Mouse (Mus musculus) liver, embryonic 11.5 days (tissue): Measurements from ENCODE around the gene Yipf6. TPM values are rescaled to one million over a fixed set of nuclear protein-coding genes. Genes with fewer than 3 reads are reported as not detected.
"Not testable (repeated sequence)": the region's sequence is repeated elsewhere in the genome, so short reads cannot be mapped to it uniquely, and the experiment has no call there.

ENCODE experiments used
- ATAC-seq: fragments of 200-750 bp; cut with Nextera tagmentation; replicated peaks from 2 replicates; pipeline ENCODE4 v1.8.0; 2017; ENCODE audit warnings: moderate number of reproducible peaks, mild to moderate bottlenecking, moderate TSS enrichment, moderate library complexity; ENCODE audit not compliant: low FRiP score
- DNase-seq: peaks from one replicate; pipeline ENCODE4 v3.0.0-alpha.2; 2017; ENCODE audit warnings: low spot score
- H3K27ac ChIP-seq: fragments of 300-500 bp; sonication (generic); 2 replicates; pipeline ENCODE4 v1.5.1; 2014; ENCODE audit warnings: mild to moderate bottlenecking, low read depth, low read length, control low read depth
- H3K27me3 ChIP-seq: fragments of 300-500 bp; sonication (generic); replicated peaks from 2 replicates; pipeline ENCODE4 v1.6.1; 2014; ENCODE audit warnings: low read length, mixed read lengths; ENCODE audit not compliant: control insufficient read depth, insufficient read depth
- H3K36me3 ChIP-seq: fragments of 300-500 bp; sonication (generic); 2 replicates; pipeline ENCODE4 v1.6.1; 2014; ENCODE audit warnings: mild to moderate bottlenecking, low read length, moderate library complexity, mixed read lengths; ENCODE audit not compliant: control insufficient read depth, insufficient read depth
- H3K4me1 ChIP-seq: fragments of 300-500 bp; sonication (generic); replicated peaks from 2 replicates; pipeline ENCODE4 v1.6.1; 2014; ENCODE audit warnings: low read length, mixed read lengths; ENCODE audit not compliant: control insufficient read depth, insufficient read depth
- H3K4me2 ChIP-seq: fragments of 300-500 bp; sonication (generic); 2 replicates; pipeline ENCODE4 v1.6.1; 2014; ENCODE audit warnings: mild to moderate bottlenecking, control low read depth, moderate library complexity
- H3K4me3 ChIP-seq: fragments of 300-500 bp; sonication (generic); 2 replicates; pipeline ENCODE4 v1.5.1; 2014; ENCODE audit warnings: low read depth, low read length, control low read depth
- H3K9ac ChIP-seq: fragments of 300-500 bp; sonication (generic); 2 replicates; pipeline ENCODE4 v1.6.1; 2014; ENCODE audit warnings: low read depth, low read length, control low read depth
- H3K9me3 ChIP-seq: fragments of 300-500 bp; sonication (generic); 2 replicates; pipeline ENCODE4 v1.6.1; 2016; ENCODE audit warnings: low read length, inconsistent platforms, mixed read lengths; ENCODE audit not compliant: control insufficient read depth
- WGBS: fragments of 180-500 bp; shearing (Covaris S2); extraction: QIAGEN DNeasy Blood & Tissue Kit; methylation state at CpG from one replicate; pipeline ENCODE4 v1.1.7; 2014; 5-methylcytosine and 5-hydroxymethylcytosine counted together
- polyA plus RNA-seq: library from polyadenylated mRNA; unstranded; fragments of >200 nt; fragmentation: Nextera tagmentation; extraction: Ambion mirVana; gene quantifications from 2 replicates; pipeline ENCODE4 v1.2.1, GENCODE M21; 2014

Gene Yipf6
- polyA plus RNA-seq, 1 experiment from 2014 or later = 23.1 TPM

GRCm38 (mm10) chrX:98937555-98938294 is 1.6 kb downstream of the Yipf6 start:
- H3K9ac ChIP-seq = peak overlapping the region; percentile 80
- H3K4me1 ChIP-seq = no peaks in the 10 kb centered on the region
- DNase-seq (peak; percentile 86), ATAC-seq (peak; percentile 89)
- peak overlapping the region; percentile 89 for H3K27ac ChIP-seq
- H3K36me3 ChIP-seq = no peaks in the 10 kb centered on the region
- WGBS = 16% methylated on average over 57 of the region's 57 CpGs
- H3K4me2 ChIP-seq = peak overlapping the region; percentile 62
- peak overlapping the region; percentile 62 for H3K4me3 ChIP-seq
- no peaks in the 10 kb centered on the region for H3K27me3 ChIP-seq
- H3K9me3 ChIP-seq = no peaks in the 10 kb centered on the region

GRCm38 (mm10) chrX:98953941-98954340 is 17.8 kb downstream of the Yipf6 start:
- WGBS = 24% methylated on average over 6 of the region's 6 CpGs
- H3K4me3 ChIP-seq = no peak overlapping the region
- H3K4me1 ChIP-seq = no peaks in the 10 kb centered on the region
- no peaks in the 10 kb centered on the region for H3K9me3 ChIP-seq
- H3K36me3 ChIP-seq = no peaks in the 10 kb centered on the region
- no peak overlapping the region for H3K9ac ChIP-seq
- H3K27me3 ChIP-seq = no peaks in the 10 kb centered on the region
- DNase-seq (no peak), ATAC-seq (no peak)
- no peak overlapping the region for H3K27ac ChIP-seq
- no peak overlapping the region for H3K4me2 ChIP-seq

- no peaks in the 10 kb centered on the region; the same call in 1 of the 2 replicates for H3K27me3 ChIP-seq
- H3K9me3 ChIP-seq = no peaks in the 10 kb centered on the region
- no peak overlapping the region for H3K27ac ChIP-seq
- DNase-seq (no peak), ATAC-seq (peak; percentile 45)
- H3K4me1 ChIP-seq = no peaks in the 10 kb centered on the region
- no peak overlapping the region for H3K9ac ChIP-seq
- 79% methylated on average over 9 of the region's 9 CpGs for WGBS
- no peaks in the 10 kb centered on the region for H3K36me3 ChIP-seq
- H3K4me3 ChIP-seq = no peak overlapping the region
- H3K4me2 ChIP-seq = no peak overlapping the region
Measured at GRCm38 (mm10) chrX:98958287-98958686, 22.2 kb downstream of the Yipf6 start.

- H3K27ac ChIP-seq = no peak overlapping the region
- no peak overlapping the region for H3K9ac ChIP-seq
- ATAC-seq (no peak), DNase-seq (no peak)
- H3K4me3 ChIP-seq = no peak overlapping the region
- H3K36me3 ChIP-seq = no peaks in the 10 kb centered on the region
- no peaks in the 10 kb centered on the region for H3K9me3 ChIP-seq
- H3K4me2 ChIP-seq = no peak overlapping the region
- no peaks in the 10 kb centered on the region for H3K4me1 ChIP-seq
- H3K27me3 ChIP-seq = no peaks in the 10 kb centered on the region; the same call in 1 of the 2 replicates
- WGBS = 67% methylated on average over 4 of the region's 4 CpGs
Measured at GRCm38 (mm10) chrX:98959050-98959449, 22.9 kb downstream of the Yipf6 start.

GRCm38 (mm10) chrX:98963742-98964141 is 27.6 kb downstream of the Yipf6 start:
- ATAC-seq = no peak

GRCm38 (mm10) chrX:98964513-98964912 is 28.4 kb downstream of the Yipf6 start:
- H3K9ac ChIP-seq = no peak overlapping the region
- ATAC-seq = no peak
- H3K27me3 ChIP-seq = no peaks in the 10 kb centered on the region; the same call in 1 of the 2 replicates

More at GRCm38 (mm10) chrX:98963742-98964141, 27.6 kb downstream of the Yipf6 start:
- Histone ChIP-seq H3K9ac (no peak overlapping the region), H3K36me3 (no peaks in the 10 kb centered on the region), H3K4me2 (no peak overlapping the region), H3K4me1 (no peaks in the 10 kb centered on the region), H3K27ac (no peak overlapping the region), H3K9me3 (no peaks in the 10 kb centered on the region), H3K4me3 (no peak overlapping the region), H3K27me3 (no peaks in the 10 kb centered on the region; the same call in 1 of the 2 replicates)
- no peak for DNase-seq

GRCm38 (mm10) chrX:98986611-98987010 is 50.5 kb downstream of the Yipf6 start:
- not testable (repeated sequence) for H3K4me1 ChIP-seq, ATAC-seq, H3K27me3 ChIP-seq, H3K36me3 ChIP-seq, H3K4me3 ChIP-seq, DNase-seq, H3K9me3 ChIP-seq, H3K4me2 ChIP-seq, H3K9ac ChIP-seq, H3K27ac ChIP-seq
- 44% methylated on average over 5 of the region's 5 CpGs for WGBS

More at GRCm38 (mm10) chrX:98964513-98964912, 28.4 kb downstream of the Yipf6 start:
- H3K36me3 ChIP-seq = no peaks in the 10 kb centered on the region
- DNase-seq = no peak
- H3K27ac ChIP-seq = no peak overlapping the region
- no peaks in the 10 kb centered on the region for H3K4me1 ChIP-seq
- no peaks in the 10 kb centered on the region for H3K9me3 ChIP-seq
- H3K4me2 ChIP-seq = no peak overlapping the region
- no peak overlapping the region for H3K4me3 ChIP-seq

GRCm38 (mm10) chrX:98989574-98989973 is 53.5 kb downstream of the Yipf6 start:
- ATAC-seq (no peak), DNase-seq (peak; percentile 39)
- Histone ChIP-seq H3K9me3 (no peaks in the 10 kb centered on the region), H3K27me3 (0 out of 2 replicates have a peak, but pooled peaks cover 3% of the 10 kb centered on the region), H3K4me3 (no peak overlapping the region), H3K4me2 (no peak overlapping the region), H3K36me3 (no peaks in the 10 kb centered on the region), H3K4me1 (no peaks in the 10 kb centered on the region), H3K27ac (no peak overlapping the region), H3K9ac (no peak overlapping the region)
- 32% methylated on average over 6 of the region's 6 CpGs for WGBS
